Mouse (Mus musculus) MEL (cell line): ENCODE data around the gene Rfx4. TPM values are rescaled to one million over a fixed set of nuclear protein-coding genes. Genes with fewer than 3 reads are reported as not detected.

ENCODE experiments used
- DNase-seq: peaks from one replicate; pipeline ENCODE4 v3.0.0; 2011; ENCODE audit warnings: low read depth, low spot score
- H3K27ac ChIP-seq: 2 replicates; pipeline ENCODE4 v1.5.1; 2012; ENCODE audit warnings: low read depth, mild to moderate bottlenecking, control low read depth, low read length, moderate library complexity; ENCODE audit not compliant: control insufficient read depth
- H3K27me3 ChIP-seq, 2 experiments: fragments of 150-350 bp in 1 of 2; sonication (generic) in 1 of 2; 2 replicates each; pipeline ENCODE4 v1.6.1; 2012; ENCODE audit warnings: low read length in 2 of 2, mild to moderate bottlenecking in 2 of 2, improper control_type of control experiment in 1 of 2, moderate library complexity in 1 of 2; ENCODE audit not compliant: insufficient read depth in 2 of 2, control insufficient read depth in 1 of 2
- H3K36me3 ChIP-seq, 2 experiments: 2 replicates each; pipeline ENCODE4 v1.6.1; 2012 to 2014; ENCODE audit warnings: low read length in 2 of 2, improper control_type of control experiment in 1 of 2, inconsistent platforms in 1 of 2, mild to moderate bottlenecking in 1 of 2; ENCODE audit not compliant: insufficient read depth in 2 of 2, control insufficient read depth in 1 of 2
- H3K4me1 ChIP-seq, 2 experiments: fragments of 150-350 bp in 1 of 2; sonication (generic) in 1 of 2; 2 replicates each; pipeline ENCODE4 v1.6.1; 2012; ENCODE audit warnings: low read length in 2 of 2, improper control_type of control experiment in 1 of 2, mild to moderate bottlenecking in 1 of 2; ENCODE audit not compliant: insufficient read depth in 2 of 2, control insufficient read depth in 1 of 2
- H3K4me3 ChIP-seq, 2 experiments: fragments of 150-350 bp in 1 of 2; sonication (generic) in 1 of 2; 2 replicates each; pipeline ENCODE4 v1.5.1; 2012; ENCODE audit warnings: low read depth in 2 of 2, low read length in 2 of 2, mild to moderate bottlenecking in 2 of 2, moderate library complexity in 2 of 2, control low read depth in 1 of 2, improper control_type of control experiment in 1 of 2; ENCODE audit not compliant: control insufficient read depth in 1 of 2, insufficient read depth in 1 of 2
- H3K79me2 ChIP-seq: 2 replicates; pipeline ENCODE4 v1.6.1; 2012; ENCODE audit warnings: mild to moderate bottlenecking, low read length, moderate library complexity; ENCODE audit not compliant: control insufficient read depth, poor library complexity, insufficient read depth
- H3K9ac ChIP-seq: 2 replicates; pipeline ENCODE4 v1.6.1; 2012; ENCODE audit warnings: low read depth, mild to moderate bottlenecking, control low read depth, low read length, moderate library complexity; ENCODE audit not compliant: control insufficient read depth, poor library complexity, severe bottlenecking
- H3K9me3 ChIP-seq: fragments of 150-350 bp; sonication (generic); replicated peaks from 2 replicates; pipeline ENCODE4 v1.6.1; 2012; ENCODE audit warnings: mild to moderate bottlenecking, low read length, improper control_type of control experiment, moderate library complexity; ENCODE audit not compliant: insufficient read depth
- BHLHE40 ChIP-seq: IDR thresholded peaks from 2 replicates; pipeline ENCODE4 v1.6.1; 2012; ENCODE audit warnings: low read depth, mild to moderate bottlenecking, inconsistent platforms, low read length, improper control_type of control experiment, borderline replicate concordance
- CTCF ChIP-seq, 3 experiments: IDR thresholded peaks in 2 of 3; conservative IDR thresholded peaks in 1 of 3; 2 replicates each; pipeline ENCODE4 v1.5.1; 2011 to 2012; ENCODE audit warnings: low read length in 3 of 3, low read depth in 2 of 3, mild to moderate bottlenecking in 2 of 3, improper control_type of control experiment in 1 of 3, inconsistent platforms in 1 of 3, mixed read lengths in 1 of 3, moderate library complexity in 1 of 3; ENCODE audit not compliant: control insufficient read depth in 1 of 3, insufficient read depth in 1 of 3, poor library complexity in 1 of 3, severe bottlenecking in 1 of 3
- ELF1 ChIP-seq: IDR thresholded peaks from 2 replicates; pipeline ENCODE4 v1.6.1; 2014; ENCODE audit warnings: low read depth, mild to moderate bottlenecking, inconsistent platforms, low read length, improper control_type of control experiment, moderate library complexity
- EP300 ChIP-seq, 2 experiments: IDR thresholded peaks; 2 replicates each; pipeline ENCODE4 v1.6.1; 2011; ENCODE audit warnings: improper control_type of control experiment in 2 of 2, low read length in 2 of 2, low read depth in 1 of 2, mild to moderate bottlenecking in 1 of 2
- HCFC1 ChIP-seq: IDR thresholded peaks from 2 replicates; pipeline ENCODE4 v1.6.1; 2012; ENCODE audit warnings: low read depth, mild to moderate bottlenecking, inconsistent platforms, low read length, improper control_type of control experiment, moderate library complexity
- KAT2A ChIP-seq: conservative IDR thresholded peaks from 2 replicates; pipeline ENCODE4 v1.6.1; 2012; ENCODE audit warnings: low read depth, low read length, improper control_type of control experiment, inconsistent platforms
- MAFK ChIP-seq: IDR thresholded peaks from 2 replicates; pipeline ENCODE4 v1.6.1; 2011; ENCODE audit warnings: low read depth, mild to moderate bottlenecking, low read length, improper control_type of control experiment, borderline replicate concordance
- MAZ ChIP-seq: IDR thresholded peaks from 2 replicates; pipeline ENCODE4 v1.6.1; 2012; ENCODE audit warnings: low read depth, mild to moderate bottlenecking, inconsistent platforms, low read length, improper control_type of control experiment
- MXI1 ChIP-seq: IDR thresholded peaks from 2 replicates; pipeline ENCODE4 v1.6.1; 2011; ENCODE audit warnings: mild to moderate bottlenecking, low read depth, low read length, improper control_type of control experiment
- MYC ChIP-seq: IDR thresholded peaks from 2 replicates; pipeline ENCODE4 v1.6.1; 2011; ENCODE audit warnings: low read depth, mild to moderate bottlenecking, low read length, improper control_type of control experiment, moderate library complexity
- NRF1 ChIP-seq: IDR thresholded peaks from 2 replicates; pipeline ENCODE4 v1.6.1; 2014; ENCODE audit warnings: low read depth, mild to moderate bottlenecking, inconsistent platforms, low read length, improper control_type of control experiment, moderate library complexity; ENCODE audit not compliant: poor library complexity, insufficient read depth, severe bottlenecking
- POLR2AphosphoS5 ChIP-seq: IDR thresholded peaks from 2 replicates; pipeline ENCODE4 v1.6.1; 2012; ENCODE audit warnings: low read depth, borderline replicate concordance, mild to moderate bottlenecking, inconsistent platforms, low read length, moderate library complexity, mixed read lengths
- RAD21 ChIP-seq: IDR thresholded peaks from 2 replicates; pipeline ENCODE4 v1.6.1; 2011; ENCODE audit warnings: mild to moderate bottlenecking, low read depth, low read length, improper control_type of control experiment
- SIN3A ChIP-seq: IDR thresholded peaks from 2 replicates; pipeline ENCODE4 v1.6.1; 2012; ENCODE audit warnings: low read length, improper control_type of control experiment, inconsistent platforms
- TCF12 ChIP-seq: IDR thresholded peaks from 2 replicates; pipeline ENCODE4 v1.6.1; 2014; ENCODE audit warnings: low read depth, mild to moderate bottlenecking, inconsistent platforms, low read length, improper control_type of control experiment, moderate library complexity
- UBTF ChIP-seq: IDR thresholded peaks from 2 replicates; pipeline ENCODE4 v1.6.1; 2012; ENCODE audit warnings: low read depth, mild to moderate bottlenecking, inconsistent platforms, low read length, improper control_type of control experiment, moderate library complexity, borderline replicate concordance; ENCODE audit not compliant: insufficient read depth
- USF1 ChIP-seq: IDR thresholded peaks from 2 replicates; pipeline ENCODE4 v1.6.1; 2014; ENCODE audit warnings: low read depth, mild to moderate bottlenecking, inconsistent platforms, low read length, improper control_type of control experiment, moderate library complexity
- ZKSCAN1 ChIP-seq: IDR thresholded peaks from 2 replicates; pipeline ENCODE4 v1.6.1; 2012; ENCODE audit warnings: low read depth, mild to moderate bottlenecking, inconsistent platforms, low read length, improper control_type of control experiment, moderate library complexity
- ZMIZ1 ChIP-seq: IDR thresholded peaks from 2 replicates; pipeline ENCODE4 v1.6.1; 2012; ENCODE audit warnings: low read depth, mild to moderate bottlenecking, inconsistent platforms, low read length, improper control_type of control experiment, moderate library complexity
- ZNF384 ChIP-seq: IDR thresholded peaks from 2 replicates; pipeline ENCODE4 v1.6.1; 2012; ENCODE audit warnings: low read depth, mild to moderate bottlenecking, inconsistent platforms, low read length, improper control_type of control experiment
- polyA plus RNA-seq, 2 experiments: library from polyadenylated mRNA; stranded (reverse) in 1 of 2; unstranded in 1 of 2; fragments of >175 nt in 1 of 2; fragments of >200 nt in 1 of 2; gene quantifications; 2 replicates each; pipeline versions ENCODE4 v1.2.1 to v1.2.4; 2012; ENCODE audit warnings: low replicate concordance in 2 of 2, low read depth in 1 of 2; ENCODE audit not compliant: insufficient read length in 2 of 2, insufficient read depth in 1 of 2, missing spikeins in 1 of 2
- total RNA-seq: library from RNA; depleted of rRNA; stranded (reverse); fragments of 300-350 nt; gene quantifications from 2 replicates; pipeline ENCODE4 v1.2.3, GENCODE M21; 2012

The Rfx4 gene
- total and polyA plus RNA-seq, 3 experiments, result not detected

DNA sequence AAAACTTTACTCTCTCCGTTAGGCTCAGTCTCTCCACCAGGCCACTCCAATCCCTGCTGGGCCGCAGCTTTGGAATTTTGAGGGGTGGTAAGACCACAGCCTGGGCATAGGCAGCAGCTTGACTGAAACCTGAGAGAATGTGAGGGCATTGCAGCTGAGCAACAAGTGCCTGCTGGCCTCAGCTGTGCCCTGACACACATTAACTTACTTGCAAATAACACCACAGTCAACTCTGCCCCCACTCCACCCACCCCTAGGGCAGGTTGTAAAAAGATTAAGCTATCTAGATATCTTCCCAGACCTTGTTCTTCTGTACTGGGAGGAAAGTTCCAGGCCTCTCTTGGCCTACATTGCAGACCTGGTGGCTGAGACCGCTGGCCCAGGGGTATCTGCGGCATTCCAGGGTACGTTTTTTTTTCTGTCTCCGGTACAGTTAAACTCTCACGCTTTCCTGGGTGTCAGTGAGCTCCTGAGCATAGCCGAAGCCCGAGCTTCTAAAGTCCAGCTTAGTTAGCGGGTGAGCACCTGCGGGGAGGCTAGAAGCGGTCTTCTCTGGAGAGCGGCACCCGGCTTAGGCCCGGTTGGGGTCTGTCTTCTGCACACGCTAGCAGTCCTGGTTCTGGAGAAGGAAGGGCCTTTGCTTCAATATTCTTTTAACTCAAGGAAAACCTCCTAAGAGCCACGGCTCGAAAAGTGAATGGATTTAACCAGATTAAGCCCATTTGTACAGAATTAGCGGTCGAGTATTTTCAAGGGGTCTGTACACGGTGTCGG lies 1.8 kb downstream of the Rfx4 start:
- H3K36me3 ChIP-seq, result no peaks in the 10 kb centered on the region
- no peak overlapping the region for H3K27ac ChIP-seq
- TF ChIP-seq ELF1 (no peak), MYC (no peak), TCF12 (no peak), RAD21 (no peak), HCFC1 (no peak), SIN3A (no peak), MXI1 (no peak), MAZ (no peak)
- TF ChIP-seq, all 39 proteins: peak for 0
- Histone ChIP-seq H3K9me3 (no peaks in the 10 kb centered on the region), H3K79me2 (no peaks in the 10 kb centered on the region), H3K9ac (no peak overlapping the region), H3K4me1 (no peaks in the 10 kb centered on the region), H3K27me3 (peaks cover 0 to 1% of the 10 kb centered on the region in 2 experiments; a peak in 1 of 4 replicates), H3K4me3 (no peak overlapping the region)
- no peak for DNase-seq

DNA sequence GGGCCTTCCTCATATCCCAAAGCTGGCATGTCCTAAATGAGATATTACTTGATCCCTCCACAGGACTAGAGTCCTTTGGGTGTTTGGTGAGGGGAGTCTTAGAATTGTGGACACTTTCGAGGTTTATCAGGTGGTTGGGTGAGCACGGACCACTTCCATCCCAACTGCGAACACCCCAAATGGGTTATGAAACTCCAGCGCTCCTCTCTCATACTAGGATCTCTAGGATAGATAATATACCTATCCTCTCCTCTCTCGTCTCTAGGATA lies 2.3 kb downstream of the Rfx4 start:
- peaks cover 0 to 1% of the 10 kb centered on the region in 2 experiments; a peak in 1 of 4 replicates for H3K27me3 ChIP-seq
- TF ChIP-seq ZMIZ1 (no peak), BHLHE40 (no peak), USF1 (no peak), KAT2A (no peak), HCFC1 (no peak), EP300 (IDR thresholded peaks at IDR 0.05; ENCODE audit: low read depth in 1 of 2, low read length in 2 of 2) (no peak), CTCF (IDR thresholded peaks at IDR 0.05 in 2 of 3, conservative IDR thresholded peaks at IDR 0.05 in 1 of 3; ENCODE audit: control insufficient read depth in 1 of 3, insufficient read depth in 1 of 3, low read depth in 2 of 3, low read length in 3 of 3, poor library complexity in 1 of 3, severe bottlenecking in 1 of 3) (no peak), NRF1 (no peak), MAFK (no peak), SIN3A (no peak), UBTF (no peak), ZKSCAN1 (no peak), ZNF384 (no peak), MYC (no peak), POLR2AphosphoS5 (no peak), ELF1 (no peak)
- TF ChIP-seq, all 39 proteins: peak for 0
- no peaks in the 10 kb centered on the region for H3K4me1 ChIP-seq

More for the DNA sequence above, 2.3 kb downstream of the Rfx4 start:
- Histone ChIP-seq H3K79me2 (no peaks in the 10 kb centered on the region), H3K27ac (no peak overlapping the region), H3K36me3 (no peaks in the 10 kb centered on the region), H3K4me3 (no peak overlapping the region), H3K9ac (no peak overlapping the region), H3K9me3 (no peaks in the 10 kb centered on the region)
- no peak for DNase-seq
